Mouse (Mus musculus) adrenal gland (tissue): ENCODE data around the gene Fpr3.

ENCODE experiments used
- intact Hi-C: fragments of 180-260 bp; cut with DNase I; formaldehyde crosslinking; loops from one replicate; pipeline ENCODE4 v1.15.1; 2025
- long read RNA-seq, 2 experiments: library from polyadenylated mRNA; unstranded; transcript quantifications; one replicate each; pipeline ENCODE4 v2.0.0; 2020; ENCODE audit warnings: borderline replicate concordance in 1 of 2; ENCODE audit not compliant: insufficient replicate concordance in 1 of 2

The Fpr3 gene
- long read RNA-seq, experiment 1: 0 reads
- long read RNA-seq, experiment 2: 0 reads

DNA sequence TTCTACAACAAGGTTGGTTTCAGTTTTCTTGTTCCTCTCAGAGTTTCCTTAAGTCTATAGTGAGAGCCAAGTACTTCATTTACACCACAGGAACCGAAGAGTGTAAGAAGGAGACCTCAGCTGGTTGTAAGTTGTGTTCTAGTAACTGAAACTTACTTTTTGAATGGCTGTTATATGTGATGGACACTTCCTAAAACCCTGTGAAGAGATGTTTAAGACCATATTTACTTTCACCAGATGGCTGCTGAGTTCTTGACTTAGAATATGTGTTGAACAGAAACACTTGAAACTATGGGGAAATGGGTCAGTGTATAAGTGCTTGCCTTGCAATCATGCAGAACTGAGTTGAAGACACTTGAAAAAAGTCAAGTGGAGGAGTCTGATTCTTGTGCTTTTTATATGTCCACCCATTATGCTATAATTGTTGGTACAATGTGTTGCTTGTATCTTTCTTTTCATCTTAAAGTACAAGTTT lies at the start of gene Fpr3, which contains the start of gene Fpr2:
Gene Fpr3, plus strand, starts transcription at position 79 of the 475 bp plus-strand sequence.
Gene Fpr2, plus strand, starts transcription at position 51 of the 475 bp plus-strand sequence.
- intact Hi-C loops: no loop called here

DNA sequence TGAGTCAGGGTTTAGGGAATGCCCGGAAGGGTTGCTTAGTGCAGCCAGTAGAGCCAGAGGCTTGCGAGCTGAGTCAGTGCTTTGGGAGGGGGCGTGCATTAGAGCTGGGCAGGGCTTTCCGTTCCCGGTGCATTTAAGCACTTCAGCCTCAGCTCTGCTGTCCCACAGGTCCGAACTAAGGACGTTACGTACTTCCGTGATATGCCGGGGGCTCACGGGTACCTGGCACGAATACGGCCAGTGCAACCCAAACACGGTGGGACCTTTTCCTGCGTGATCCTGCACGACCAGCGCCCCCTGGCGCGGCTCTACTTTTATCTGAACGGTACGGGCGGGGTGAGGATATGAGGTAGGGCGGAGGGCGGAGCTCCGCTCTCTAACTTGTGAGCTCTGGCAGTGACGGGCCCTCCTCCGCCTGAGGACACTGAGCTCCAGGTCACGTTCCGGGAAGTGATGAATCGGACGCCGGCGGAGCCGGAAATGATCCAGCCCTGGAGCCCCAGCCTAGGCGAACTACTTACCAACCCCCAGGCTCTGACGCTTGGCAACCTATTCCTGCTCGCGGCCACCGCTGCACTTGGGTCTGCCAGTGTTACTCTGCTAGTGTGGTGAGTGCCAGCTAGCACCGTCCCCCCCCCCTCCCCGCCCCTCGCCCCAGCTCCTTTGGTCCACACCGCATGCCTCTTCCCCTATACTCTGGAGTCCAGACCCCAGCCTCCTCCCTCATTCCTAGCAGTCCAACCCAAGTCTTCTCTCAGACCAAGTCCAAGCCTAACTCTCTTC lies 49.5 kb upstream of the Fpr3 start:
- intact Hi-C loops: loop anchor here (5.0 to 10.0 kb wide), 2 partner anchors 71 to 213 kb away; partner anchors contain the start of gene Lnpep

- intact Hi-C loops: loop anchor here (5.0 to 10.0 kb wide), 2 partner anchors 72 to 214 kb away; partner anchors contain the start of gene Lnpep
Observed at GRCm38 (mm10) chr17:17839276-17839675, 48.4 kb upstream of the Fpr3 start.

DNA sequence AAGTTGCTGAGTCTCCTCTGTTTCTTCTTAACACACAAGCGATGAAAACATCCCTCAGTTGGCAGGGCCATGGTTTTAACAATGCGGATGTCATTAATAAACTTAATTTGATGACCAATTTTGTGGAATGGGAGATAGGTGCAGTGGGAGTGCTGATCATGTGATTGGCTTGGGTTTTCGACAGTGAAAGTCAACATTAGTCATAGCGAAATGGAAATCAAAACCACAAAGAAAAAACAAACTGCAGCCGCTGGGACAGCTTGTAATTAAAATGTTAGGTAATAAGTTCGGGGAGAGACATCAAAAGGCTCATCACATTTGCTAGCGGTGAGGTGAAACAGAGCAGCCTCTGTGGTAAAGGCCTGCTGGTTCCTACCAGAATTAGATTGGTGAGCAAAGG lies 46.9 kb upstream of the Fpr3 start:
- intact Hi-C loops: no loop called here

DNA sequence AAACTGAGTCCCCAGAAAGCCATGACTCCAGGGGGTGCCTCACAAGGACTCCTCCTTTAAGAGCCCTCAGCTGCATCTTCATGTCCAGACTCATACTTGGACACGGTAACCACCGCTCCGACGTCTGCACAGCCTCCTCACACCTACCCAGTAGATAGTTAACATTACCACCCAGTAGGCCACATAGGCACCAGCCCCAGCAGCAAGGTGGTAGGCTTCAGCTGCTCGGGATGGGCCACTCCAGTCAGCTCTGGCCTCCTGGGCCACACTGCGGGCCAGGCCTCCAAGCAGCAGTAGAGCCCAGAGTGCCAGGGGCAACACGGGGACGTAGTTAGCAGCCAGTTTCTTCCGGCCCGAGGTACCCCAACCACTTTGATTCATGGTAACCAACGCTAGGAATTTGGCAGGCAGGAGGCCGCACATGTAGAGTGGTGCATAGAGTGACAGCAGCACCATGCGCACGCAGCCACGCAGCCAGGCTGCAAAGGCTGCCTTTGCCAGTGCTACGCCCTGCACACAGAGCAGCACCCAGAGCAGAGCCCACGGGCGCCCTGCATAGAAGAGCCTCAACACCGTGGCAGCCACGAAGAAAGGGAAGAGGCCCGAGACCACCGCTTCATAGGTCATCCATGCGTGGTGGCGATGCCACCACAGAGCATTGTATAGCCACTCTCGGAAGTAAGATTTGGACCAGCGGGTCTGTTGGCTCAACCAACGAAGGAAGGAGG lies 44.0 kb upstream of the Fpr3 start:
- intact Hi-C loops: loop anchor here (2.0 kb wide), 1 partner anchor 53 kb away; no protein-coding TSS in a partner anchor

GRCm38 (mm10) chr17:17844606-17845005 lies 43.0 kb upstream of the Fpr3 start:
- intact Hi-C loops: loop anchor here (2.0 kb wide), 1 partner anchor 52 kb away; no protein-coding TSS in a partner anchor

DNA sequence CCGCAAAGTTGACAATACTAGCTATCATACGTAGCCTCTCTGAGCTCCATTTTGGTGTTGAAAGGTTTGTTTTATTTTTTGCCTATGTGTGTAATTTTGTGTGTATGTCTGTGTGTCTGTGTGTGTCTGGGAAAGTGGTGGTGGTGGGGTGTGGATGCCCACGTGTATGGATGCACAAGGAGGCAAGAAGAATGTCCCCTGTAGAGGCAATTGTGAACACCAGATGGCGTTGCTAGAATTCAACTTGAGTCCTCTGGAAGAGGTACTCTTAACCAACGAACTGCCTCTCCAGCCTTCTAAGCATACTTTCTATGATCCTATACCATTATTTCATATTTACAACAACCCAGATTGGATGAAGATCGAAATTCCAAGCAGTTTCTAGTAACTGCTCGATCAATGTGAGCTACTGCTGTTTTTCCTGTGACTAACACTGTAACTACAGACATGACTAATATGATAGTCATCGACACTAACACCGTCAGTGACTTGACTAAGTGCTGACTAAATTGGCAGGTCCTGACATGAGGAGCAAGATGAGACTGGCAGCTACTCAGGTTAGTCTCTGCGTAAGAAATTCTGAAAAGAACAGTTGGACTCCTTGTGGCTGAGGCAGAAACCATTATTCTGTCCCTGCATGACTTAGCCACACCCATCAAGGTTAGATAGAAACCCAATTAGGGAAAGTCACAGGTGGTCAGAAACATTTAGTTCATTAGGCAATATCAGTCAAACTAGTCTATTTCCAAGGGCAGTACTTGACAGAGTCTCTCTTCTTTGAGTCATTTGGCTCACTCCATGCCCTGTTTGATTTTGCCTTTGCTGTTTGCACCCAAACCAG lies 42.2 kb upstream of the Fpr3 start:
- intact Hi-C loops: loop anchor here (2.0 kb wide), 1 partner anchor 51 kb away; no protein-coding TSS in a partner anchor

- intact Hi-C loops: no loop called here
Observed at GRCm38 (mm10) chr17:17848988-17849387, 38.7 kb upstream of the Fpr3 start.

DNA sequence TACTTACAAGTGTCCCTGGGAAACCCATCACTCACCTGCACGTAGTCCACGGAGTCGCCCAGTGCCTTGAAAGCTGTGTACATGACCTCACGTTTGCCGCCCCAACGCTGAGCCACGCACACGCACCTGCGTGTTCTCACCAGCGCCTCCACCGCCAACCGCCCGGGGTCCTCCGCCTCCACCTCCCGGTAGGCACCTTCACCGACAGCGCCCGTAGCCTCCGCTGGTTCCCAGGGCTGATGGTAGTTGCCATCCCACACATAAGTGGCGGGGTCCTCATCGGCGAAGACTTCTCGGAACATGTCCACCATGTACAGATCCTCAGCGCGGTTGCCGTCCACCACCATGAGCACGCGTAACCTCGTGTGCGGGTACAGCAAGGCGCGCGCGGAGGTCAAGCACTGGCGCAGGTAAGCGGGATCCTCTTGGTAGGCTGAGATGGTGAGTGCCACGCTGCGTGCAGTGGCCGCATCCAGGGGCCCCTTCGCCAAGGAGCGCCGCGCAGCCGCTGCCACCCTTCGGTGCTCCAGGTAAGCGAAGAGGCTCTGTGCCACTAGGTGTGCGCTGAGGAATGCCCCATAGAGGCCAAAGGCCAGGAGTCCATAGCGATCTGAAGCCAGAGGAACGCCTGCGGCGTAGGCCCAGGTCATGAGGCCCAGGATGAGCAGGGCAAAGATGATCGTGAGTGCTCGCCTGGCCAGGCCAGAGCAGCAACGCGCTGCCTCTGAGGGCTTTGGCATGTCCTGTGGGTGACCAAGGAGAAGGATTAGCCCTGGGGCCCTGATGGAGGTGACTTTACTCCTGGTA lies 37.5 kb upstream of the Fpr3 start:
- intact Hi-C loops: no loop called here

DNA sequence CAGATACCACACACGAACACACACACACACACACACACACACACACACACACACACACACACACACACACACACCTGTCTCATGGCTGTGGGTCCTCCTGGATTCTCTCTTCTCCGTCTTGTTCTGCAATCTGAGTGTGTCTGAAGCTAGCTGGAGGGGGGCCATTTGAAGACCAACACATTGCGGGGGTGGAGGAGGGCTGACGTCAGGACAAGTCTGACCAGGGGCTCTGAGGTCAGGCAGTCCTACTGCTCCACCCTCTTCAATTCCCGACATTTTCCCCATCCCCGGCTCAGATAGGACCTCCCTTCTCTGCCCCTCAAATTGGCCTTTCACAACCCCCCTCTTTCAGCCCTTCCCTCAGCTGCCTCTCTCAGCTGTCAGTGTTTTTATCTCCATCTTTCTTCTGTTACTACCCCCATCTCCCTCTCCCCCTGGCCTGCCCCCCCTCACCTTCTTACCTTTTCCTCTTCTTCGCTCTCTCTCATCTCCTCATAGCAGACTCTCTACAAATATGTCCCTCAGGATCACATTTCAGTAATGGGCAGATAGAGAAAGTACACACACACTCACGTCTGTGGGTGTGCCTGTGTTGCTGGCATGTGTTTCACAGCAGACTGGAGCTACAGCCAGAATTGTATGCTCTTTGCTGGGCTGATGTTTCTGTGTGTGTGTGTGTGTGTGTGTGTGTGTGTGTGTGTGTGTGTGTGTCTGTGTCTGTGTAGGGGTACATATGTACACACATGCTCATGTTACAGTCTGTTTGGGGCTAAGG lies 32.4 kb upstream of the Fpr3 start, which contains the start of gene Has1:
Gene Has1, minus strand, starts transcription at position 142 of the 775 bp plus-strand sequence.
- intact Hi-C loops: no loop called here

- intact Hi-C loops: no loop called here
Observed at GRCm38 (mm10) chr17:17856612-17857011, 31.0 kb upstream of the Fpr3 start.

- intact Hi-C loops: no loop called here
Observed at GRCm38 (mm10) chr17:17857446-17857845, 30.2 kb upstream of the Fpr3 start.

- intact Hi-C loops: no loop called here
Observed at GRCm38 (mm10) chr17:17860110-17860509, 27.5 kb upstream of the Fpr3 start.

DNA sequence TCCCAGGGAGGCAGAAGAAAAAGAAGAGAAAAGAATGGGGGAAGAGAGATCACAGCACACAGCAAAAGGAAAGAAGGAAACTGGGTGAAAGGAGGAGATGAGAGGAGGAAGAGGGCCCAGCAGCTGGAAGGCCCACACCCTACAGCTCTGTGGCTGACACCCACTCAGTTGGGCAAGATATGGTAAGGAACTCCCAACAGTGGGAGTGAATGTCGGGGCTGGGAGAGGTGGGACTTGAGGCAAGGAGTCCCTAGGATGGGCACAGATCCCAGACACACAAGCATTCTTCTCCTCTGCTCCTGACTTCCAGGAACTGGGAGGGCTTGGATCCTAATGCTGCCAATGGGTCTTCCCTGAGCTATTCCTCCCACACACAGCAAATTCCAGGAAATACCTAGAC lies 25.3 kb upstream of the Fpr3 start:
- intact Hi-C loops: no loop called here

GRCm38 (mm10) chr17:17865168-17865567 lies 22.5 kb upstream of the Fpr3 start:
- intact Hi-C loops: no loop called here

DNA sequence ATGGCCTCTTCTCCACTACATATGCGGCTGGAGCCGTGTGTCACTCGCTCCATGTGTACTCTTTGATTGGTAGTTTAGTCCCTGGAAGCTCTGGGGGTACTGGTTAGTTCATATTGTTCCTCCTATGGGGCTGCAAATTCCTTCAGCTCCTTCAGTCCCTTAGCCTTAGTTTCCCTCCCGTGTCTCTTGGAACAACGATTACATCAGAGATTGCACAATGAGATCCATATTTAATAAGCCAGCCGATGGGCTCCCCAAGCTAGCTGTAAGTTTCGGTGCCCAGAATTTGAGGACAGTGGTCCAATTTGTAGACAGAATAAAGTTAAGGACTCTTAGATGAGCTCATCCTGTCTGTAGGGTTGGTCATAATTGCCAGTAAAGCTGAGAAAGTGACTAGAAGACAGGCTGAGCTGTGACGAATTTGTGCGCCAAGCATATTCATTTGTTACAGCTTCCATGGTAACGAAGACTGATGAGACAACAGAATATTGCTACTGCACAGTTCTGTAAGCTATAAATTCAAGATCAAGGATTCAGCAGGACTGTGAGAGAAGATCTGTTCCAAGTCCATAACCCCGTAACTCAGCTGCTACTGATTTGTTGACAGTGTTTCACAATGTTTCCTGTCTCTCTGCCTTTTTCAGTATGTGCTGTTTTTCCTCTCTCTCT lies 20.7 kb upstream of the Fpr3 start:
- intact Hi-C loops: no loop called here

- intact Hi-C loops: no loop called here
Observed at GRCm38 (mm10) chr17:17870892-17871550, 16.6 kb upstream of the Fpr3 start.

GRCm38 (mm10) chr17:17871697-17872096 lies 16.0 kb upstream of the Fpr3 start:
- intact Hi-C loops: no loop called here
